Mouse (Mus musculus) kidney, adult 2 months (tissue): ENCODE measurements around the gene Kcna5. TPM values are rescaled to one million over a fixed set of nuclear protein-coding genes. Genes with fewer than 3 reads are reported as not detected.

ENCODE experiments used
- DNase-seq: peaks from one replicate; pipeline ENCODE4 v3.0.0; 2021
- H3K27ac ChIP-seq: fragments of 200-500 bp; 2 replicates; pipeline ENCODE4 v1.5.1; 2012; ENCODE audit warnings: low read depth, low read length, control low read depth, inconsistent platforms; ENCODE audit not compliant: insufficient read depth
- H3K27me3 ChIP-seq: fragments of 200-500 bp; replicated peaks from 2 replicates; pipeline ENCODE4 v1.6.1; 2012; ENCODE audit warnings: mild to moderate bottlenecking, moderate library complexity, low read length, inconsistent platforms; ENCODE audit not compliant: control insufficient read depth, insufficient read depth
- H3K36me3 ChIP-seq: fragments of 200-500 bp; 2 replicates; pipeline ENCODE4 v1.6.1; 2012; ENCODE audit warnings: mild to moderate bottlenecking, moderate library complexity, low read length, inconsistent platforms; ENCODE audit not compliant: control insufficient read depth, insufficient read depth
- H3K4me1 ChIP-seq: fragments of 200-500 bp; 2 replicates; pipeline ENCODE4 v1.6.1; 2011; ENCODE audit warnings: low read length; ENCODE audit not compliant: control insufficient read depth, insufficient read depth
- H3K4me3 ChIP-seq: fragments of 200-500 bp; 2 replicates; pipeline ENCODE4 v1.5.1; 2011; ENCODE audit warnings: mild to moderate bottlenecking, low read depth, low read length, control low read depth; ENCODE audit not compliant: insufficient read depth
- CTCF ChIP-seq: fragments of 200-500 bp; conservative IDR thresholded peaks from 2 replicates; pipeline ENCODE4 v1.5.1; 2011; ENCODE audit warnings: low read depth, mild to moderate bottlenecking, control low read depth, low read length, moderate library complexity, mixed read lengths; ENCODE audit not compliant: insufficient read depth, insufficient read length
- POLR2A ChIP-seq: fragments of 200-500 bp; IDR thresholded peaks from one replicate; pipeline ENCODE4 v1.6.1; 2011; ENCODE audit warnings: low read depth, low read length, control low read depth
- WGBS: fragments of 180-500 bp; shearing (Covaris S2); methylation state at CpG from one replicate; pipeline ENCODE4 v1.1.7; 2018; 5-methylcytosine and 5-hydroxymethylcytosine counted together
- polyA plus RNA-seq: library from polyadenylated mRNA; depleted of rRNA; stranded (reverse); fragments of >200 nt; gene quantifications from 2 replicates; pipeline ENCODE4 v1.2.3, GENCODE M21; 2012

Kcna5 gene
- polyA plus RNA-seq, 1 experiment: 1.2 TPM

DNA sequence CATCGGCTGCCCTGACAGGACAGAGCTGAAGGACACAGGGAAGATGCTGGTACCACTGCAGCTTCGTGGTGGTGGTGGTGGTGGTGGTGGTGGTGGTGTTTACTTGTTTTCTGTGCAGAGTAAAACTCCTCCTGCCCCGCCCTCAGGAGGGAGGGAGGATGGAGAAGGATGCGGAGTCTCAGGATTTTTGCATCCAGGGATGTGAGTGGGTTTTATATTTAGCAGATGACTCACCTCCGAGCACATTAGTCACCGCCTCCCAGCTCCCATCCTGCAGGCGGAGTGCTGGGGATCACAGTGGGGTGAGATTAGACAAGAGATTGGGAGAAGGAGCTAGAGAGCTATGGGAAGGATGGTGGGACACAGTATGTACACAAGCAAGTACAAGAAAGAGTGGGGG, 34.6 kb upstream of the Kcna5 start:
- H3K27ac ChIP-seq: no peak overlapping the region
- 61% methylated on average over 7 of the region's 7 CpGs for WGBS
- no peaks in the 10 kb centered on the region for H3K27me3 ChIP-seq
- no peaks in the 10 kb centered on the region for H3K4me1 ChIP-seq
- TF ChIP-seq CTCF: no peak
- TF ChIP-seq POLR2A: no peak
- DNase-seq: no peak
- H3K36me3 ChIP-seq: no peaks in the 10 kb centered on the region
- no peak overlapping the region for H3K4me3 ChIP-seq

DNA sequence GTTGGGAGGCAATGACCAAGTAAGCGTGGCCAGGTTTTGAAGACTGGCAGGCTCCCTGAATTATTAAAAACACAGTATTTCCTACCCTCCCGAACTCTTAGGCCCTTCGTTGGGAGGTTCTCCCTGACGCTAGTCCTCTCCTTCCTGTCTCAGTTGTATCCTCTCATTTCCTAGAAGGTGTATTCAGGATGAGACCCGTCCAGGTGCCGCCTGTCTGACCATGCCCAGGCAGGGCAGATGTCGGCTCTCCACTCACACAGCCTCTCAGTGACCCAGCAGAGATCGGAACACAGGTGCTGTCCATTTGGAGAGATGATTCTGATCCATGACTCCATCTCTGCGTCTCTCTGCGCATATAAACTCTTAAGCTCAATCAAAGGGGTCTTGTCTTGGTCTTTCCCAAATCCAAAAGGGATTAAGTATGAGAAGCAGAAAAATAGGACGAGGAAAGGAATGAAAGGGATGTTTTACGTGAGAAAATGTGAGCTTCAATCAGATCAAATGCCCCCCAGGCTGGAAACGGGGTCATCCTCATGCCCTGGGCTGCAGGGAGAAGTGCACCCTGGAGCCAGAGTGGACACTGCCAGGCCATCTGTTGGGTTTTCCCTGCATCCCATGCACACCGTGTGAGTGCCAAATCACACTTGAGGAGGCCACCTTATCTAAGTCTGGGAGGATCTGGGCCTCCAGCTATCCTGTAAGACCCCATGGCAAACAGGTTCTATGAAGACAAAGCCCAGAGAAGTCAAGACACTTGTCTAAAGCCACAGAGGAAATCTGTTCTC, 33.0 kb upstream of the Kcna5 start:
- no peak for TF ChIP-seq CTCF
- TF ChIP-seq POLR2A: no peak
- 74% methylated on average over 14 of the region's 14 CpGs for WGBS

DNA sequence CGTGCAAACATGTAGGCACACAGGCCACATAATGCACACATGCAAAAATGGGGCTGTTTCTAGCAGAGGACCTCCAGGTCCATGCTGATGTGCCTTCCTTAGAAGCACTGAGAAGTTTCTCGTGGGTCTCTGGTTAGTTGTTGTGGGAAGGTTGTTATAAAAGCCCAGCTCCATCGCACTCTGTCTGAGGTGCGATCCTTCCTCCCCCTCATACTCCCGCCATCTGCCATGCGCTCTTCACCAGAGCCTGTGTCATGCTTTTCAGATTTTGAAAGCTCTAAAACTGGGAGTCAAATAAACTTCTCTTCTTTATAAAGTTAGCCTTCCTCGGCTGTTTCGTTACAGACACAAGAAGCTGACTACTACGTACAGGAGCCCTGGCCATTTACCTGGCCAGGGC, 32.1 kb upstream of the Kcna5 start:
- no peak for DNase-seq
- 88% methylated on average over 9 of the region's 9 CpGs for WGBS
- no peaks in the 10 kb centered on the region for H3K36me3 ChIP-seq
- no peak overlapping the region for H3K4me3 ChIP-seq
- H3K4me1 ChIP-seq: no peaks in the 10 kb centered on the region
- H3K27ac ChIP-seq: no peak overlapping the region
- H3K27me3 ChIP-seq: no peaks in the 10 kb centered on the region
- TF ChIP-seq CTCF (no peak), POLR2A (no peak)

More for the DNA sequence above, 33.0 kb upstream of the Kcna5 start:
- no peaks in the 10 kb centered on the region for H3K36me3 ChIP-seq
- DNase-seq: no peak
- no peaks in the 10 kb centered on the region for H3K27me3 ChIP-seq
- no peak overlapping the region for H3K27ac ChIP-seq
- no peaks in the 10 kb centered on the region for H3K4me1 ChIP-seq
- H3K4me3 ChIP-seq: no peak overlapping the region

DNA sequence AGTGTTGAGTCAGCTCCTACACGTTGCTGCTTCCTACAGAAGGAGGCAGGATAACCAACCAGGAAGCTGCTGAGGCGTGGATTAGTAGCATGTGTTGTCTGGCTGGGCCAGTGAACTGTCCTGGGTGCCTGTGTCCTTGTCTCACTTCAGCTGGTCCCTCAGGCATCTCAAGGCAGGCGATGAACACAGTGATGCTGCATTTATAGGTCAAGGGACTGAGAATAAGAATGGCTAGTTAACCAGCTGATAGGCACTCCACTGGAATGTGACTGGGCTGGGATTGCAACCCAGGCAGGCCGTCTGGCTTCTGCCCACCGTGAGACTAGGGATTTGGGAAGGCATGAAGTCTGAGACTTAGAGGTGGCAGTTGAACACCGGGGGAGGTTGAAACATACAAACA, 29.2 kb upstream of the Kcna5 start:
- Histone ChIP-seq H3K36me3 (no peaks in the 10 kb centered on the region), H3K27ac (no peak overlapping the region), H3K27me3 (no peaks in the 10 kb centered on the region), H3K4me1 (no peaks in the 10 kb centered on the region), H3K4me3 (no peak overlapping the region)
- no peak for DNase-seq
- no peak for TF ChIP-seq POLR2A
- TF ChIP-seq CTCF: no peak
- 64% methylated on average over 6 of the region's 6 CpGs for WGBS

DNA sequence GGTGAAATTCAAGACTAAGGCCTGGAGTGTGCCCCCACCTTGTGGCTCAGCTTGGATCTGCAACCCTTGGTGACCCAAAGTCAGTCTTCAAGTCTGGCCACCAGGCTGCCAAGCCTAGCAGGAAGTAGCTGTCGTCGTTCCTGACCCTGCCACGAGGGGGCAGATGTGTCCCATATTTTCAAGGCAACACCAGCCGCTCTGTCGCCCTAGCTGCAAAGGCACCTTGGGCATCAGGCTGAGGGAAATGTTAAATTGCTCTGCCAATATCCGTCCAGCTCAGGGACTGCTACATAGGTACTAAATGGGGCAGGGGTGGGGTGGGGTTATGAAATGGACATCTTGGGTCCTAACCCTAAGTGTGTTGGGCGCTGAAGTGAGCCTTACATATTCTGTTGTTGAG, 28.7 kb upstream of the Kcna5 start:
- H3K27me3 ChIP-seq: no peaks in the 10 kb centered on the region
- H3K36me3 ChIP-seq: no peaks in the 10 kb centered on the region
- H3K4me1 ChIP-seq: no peaks in the 10 kb centered on the region
- H3K27ac ChIP-seq: no peak overlapping the region
- TF ChIP-seq POLR2A (no peak), CTCF (peak; percentile 95; the same call in 1 of the 2 replicates)
- peak; percentile 80 for DNase-seq
- WGBS: 18% methylated on average over 7 of the region's 7 CpGs
- H3K4me3 ChIP-seq: no peak overlapping the region

DNA sequence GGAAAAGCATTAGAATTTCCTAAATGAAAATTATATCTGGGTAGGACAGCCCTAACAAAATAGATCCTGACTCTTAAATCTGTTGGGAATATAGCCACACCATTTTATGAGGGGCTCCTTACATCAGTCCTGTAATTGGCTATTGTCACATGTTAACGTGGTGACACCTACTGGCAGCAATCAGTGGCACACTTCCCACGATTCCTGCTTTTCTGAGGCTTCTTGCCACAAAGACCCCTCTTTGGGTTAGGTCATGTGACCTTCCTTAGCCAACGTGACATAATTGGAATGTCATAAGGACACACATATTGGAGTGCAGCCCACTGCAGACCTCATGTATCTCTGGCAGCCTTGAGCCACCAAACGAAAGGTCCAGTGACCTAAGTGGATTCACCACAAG, 26.5 kb upstream of the Kcna5 start:
- 34% methylated on average over 4 of the region's 4 CpGs for WGBS

DNA sequence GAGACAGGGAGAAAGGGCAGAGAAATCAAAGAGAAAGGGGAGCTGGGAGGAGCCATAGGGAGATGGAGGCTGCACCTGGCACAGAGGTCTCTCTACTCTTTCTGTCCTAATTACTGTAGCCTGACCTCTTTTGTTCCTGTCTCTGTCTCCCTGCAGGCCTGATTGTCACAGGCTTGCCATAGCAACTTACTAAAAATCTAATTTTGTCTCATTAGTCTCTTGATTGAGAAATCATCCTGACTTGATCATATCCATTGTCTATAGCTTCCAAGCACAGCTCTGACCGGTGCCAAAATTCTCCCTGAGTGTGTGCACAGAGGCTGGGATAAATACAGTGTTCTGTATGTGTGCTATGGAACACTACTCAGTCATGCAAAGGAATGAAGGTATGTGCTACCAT, 25.5 kb upstream of the Kcna5 start:
- 95% methylated on average over 1 of the region's 1 CpGs for WGBS
- H3K27ac ChIP-seq: no peak overlapping the region
- DNase-seq: no peak
- TF ChIP-seq CTCF: no peak
- no peak for TF ChIP-seq POLR2A
- H3K36me3 ChIP-seq: no peaks in the 10 kb centered on the region
- no peaks in the 10 kb centered on the region for H3K27me3 ChIP-seq
- H3K4me3 ChIP-seq: no peak overlapping the region
- no peaks in the 10 kb centered on the region for H3K4me1 ChIP-seq

More for the DNA sequence above, 26.5 kb upstream of the Kcna5 start:
- Histone ChIP-seq H3K4me3 (no peak overlapping the region), H3K27me3 (no peaks in the 10 kb centered on the region), H3K36me3 (no peaks in the 10 kb centered on the region), H3K27ac (no peak overlapping the region), H3K4me1 (no peaks in the 10 kb centered on the region)
- TF ChIP-seq CTCF (0 out of 2 replicates have a peak, but pooled peaks have one; percentile 26), POLR2A (no peak)
- DNase-seq: no peak
